ENCODE assay signal across 9 mouse cellular contexts in genomic region chr15:101479666-101480060, GRCm38 (mm10). TPM values are rescaled to one million over a fixed set of nuclear protein-coding genes. Genes with fewer than 3 reads are reported as not detected.
DNase-seq lines count a peak whose midpoint lies in the region; ATAC-seq and TF ChIP-seq lines count a peak whose summit lies in the region.
"Had no signal": no experiment of that assay in that cellular context is flagged by ENCODE, and none has a peak within 500 bp of the region (broad histone marks: within the 10 kb centered on the region; RNA-seq: fewer than 3 reads in every experiment).

No protein-coding gene starts in this region.

- peak overlapping the region; percentile 60 for H3K4me2 ChIP-seq in heart, embryonic 16.5 days (ENCODE audit: low read depth, low read length)
- peak overlapping the region; percentile 66 for H3K4me2 ChIP-seq in hindbrain, embryonic 16.5 days (ENCODE audit: low read length)
- H3K4me2 ChIP-seq in midbrain, postnatal 0 days (ENCODE audit: low read depth, low read length, poor library complexity, severe bottlenecking) = peak overlapping the region; percentile 51

- WGBS in heart, embryonic 16.5 days = 31% methylated on average over 11 of the region's 11 CpGs
- 36% methylated on average over 11 of the region's 11 CpGs for WGBS in embryonic facial prominence, embryonic 10.5 days
- WGBS in hindbrain, embryonic 16.5 days = 31% methylated on average over 11 of the region's 11 CpGs
- WGBS in midbrain, postnatal 0 days = 30% methylated on average over 11 of the region's 11 CpGs

- H3K9me3 ChIP-seq in heart, embryonic 16.5 days (replicated peaks; ENCODE audit: control insufficient read depth, low read length) = no peaks in the 10 kb centered on the region
- no peaks in the 10 kb centered on the region for H3K9me3 ChIP-seq in embryonic facial prominence, embryonic 10.5 days
- H3K9me3 ChIP-seq in hindbrain, embryonic 16.5 days (ENCODE audit: control insufficient read depth, low read length) = no peaks in the 10 kb centered on the region
- H3K9me3 ChIP-seq in midbrain, postnatal 0 days (ENCODE audit: low read length) = no peaks in the 10 kb centered on the region

- H3K27ac ChIP-seq in heart, embryonic 16.5 days (ENCODE audit: low read length) = no peak overlapping the region
- H3K27ac ChIP-seq in embryonic facial prominence, embryonic 10.5 days (replicated peaks) = peak overlapping the region; percentile 57; the same call in 1 of the 2 replicates
- H3K27ac ChIP-seq in hindbrain, embryonic 16.5 days (ENCODE audit: low read depth, low read length) = no peak overlapping the region
- H3K27ac ChIP-seq in midbrain, postnatal 0 days (ENCODE audit: low read depth, low read length) = no peak overlapping the region

- no peak for DNase-seq in heart, postnatal 10 days
- peak; percentile 21 for DNase-seq in embryonic facial prominence, embryonic 10.5 days (ENCODE audit: low spot score)
- peak; percentile 43 for DNase-seq in midbrain, postnatal 0 days (ENCODE audit: low spot score)
- no peak for DNase-seq in left cerebral cortex, postnatal 10 days (ENCODE audit: extremely low spot score in 1 of 2, low spot score in 2 of 2)
- DNase-seq in lung, postnatal 14 days = no peak

- TF ChIP-seq CTCF in midbrain, postnatal 0 days (IDR thresholded peaks at IDR 0.05) = no peak

- peaks cover 3% of the 10 kb centered on the region; the same call in 1 of the 2 replicates for H3K4me1 ChIP-seq in heart, embryonic 16.5 days (ENCODE audit: control insufficient read depth, insufficient read depth, low read length)
- peaks cover 22% of the 10 kb centered on the region for H3K4me1 ChIP-seq in embryonic facial prominence, embryonic 10.5 days
- peaks cover 10% of the 10 kb centered on the region for H3K4me1 ChIP-seq in hindbrain, embryonic 16.5 days (ENCODE audit: control insufficient read depth, insufficient read depth, low read depth, low read length)
- peaks cover 4% of the 10 kb centered on the region; the same call in 1 of the 2 replicates for H3K4me1 ChIP-seq in midbrain, postnatal 0 days (ENCODE audit: insufficient read depth, low read length)

- ATAC-seq in heart, embryonic 16.5 days (replicated peaks; ENCODE audit: extremely low read depth, insufficient read depth, low FRiP score) = no peak
- ATAC-seq in hindbrain, embryonic 16.5 days = no peak
- no peak for ATAC-seq in midbrain, postnatal 0 days (ENCODE audit: low FRiP score)
- no peak for ATAC-seq in erythroid progenitor cell, adult 5-6 weeks (replicated peaks; ENCODE audit: low FRiP score, poor library complexity, severe bottlenecking)

- peaks cover 16% of the 10 kb centered on the region for H3K27me3 ChIP-seq in heart, embryonic 16.5 days (ENCODE audit: control insufficient read depth, insufficient read depth, low read length)
- peaks cover 38% of the 10 kb centered on the region for H3K27me3 ChIP-seq in embryonic facial prominence, embryonic 10.5 days (replicated peaks; ENCODE audit: low read depth, poor library complexity, severe bottlenecking)
- no peaks in the 10 kb centered on the region for H3K27me3 ChIP-seq in hindbrain, embryonic 16.5 days (replicated peaks; ENCODE audit: control insufficient read depth, insufficient read depth, low read length)
- H3K27me3 ChIP-seq in midbrain, postnatal 0 days (ENCODE audit: insufficient read depth, low read length) = no peaks in the 10 kb centered on the region; the same call in 1 of the 2 replicates

- intact Hi-C loops in heart, postnatal 10 days (cut with DNase I) = no loop called here
- intact Hi-C loops in left cerebral cortex, postnatal 10 days (cut with DNase I) = no loop called here

- H3K4me3 ChIP-seq in heart, embryonic 16.5 days (ENCODE audit: low read length) = peak overlapping the region; percentile 44
- peak overlapping the region; percentile 51 for H3K4me3 ChIP-seq in embryonic facial prominence, embryonic 10.5 days
- peak overlapping the region; percentile 33 for H3K4me3 ChIP-seq in hindbrain, embryonic 16.5 days (ENCODE audit: low read length)
- H3K4me3 ChIP-seq in midbrain, postnatal 0 days (ENCODE audit: low read depth, low read length) = peak overlapping the region; percentile 11; the same call in 1 of the 2 replicates
- H3K4me3 ChIP-seq: myocyte had no signal

- H3K9ac ChIP-seq in heart, embryonic 16.5 days (ENCODE audit: low read length) = no peak overlapping the region
- peak overlapping the region; percentile 46; the same call in 1 of the 2 replicates for H3K9ac ChIP-seq in hindbrain, embryonic 16.5 days (ENCODE audit: low read depth, low read length)
- 0 out of 2 replicates have a peak overlapping the region, but pooled peaks have one; percentile 2 for H3K9ac ChIP-seq in midbrain, postnatal 0 days (replicated peaks; ENCODE audit: low read length, poor library complexity, severe bottlenecking)

- H3K36me3 ChIP-seq in heart, embryonic 16.5 days (ENCODE audit: control insufficient read depth, insufficient read depth) = no peaks in the 10 kb centered on the region
- no peaks in the 10 kb centered on the region for H3K36me3 ChIP-seq in embryonic facial prominence, embryonic 10.5 days (replicated peaks)
- H3K36me3 ChIP-seq in hindbrain, embryonic 16.5 days (ENCODE audit: control insufficient read depth, insufficient read depth, low read length) = no peaks in the 10 kb centered on the region
- no peaks in the 10 kb centered on the region for H3K36me3 ChIP-seq in midbrain, postnatal 0 days (ENCODE audit: insufficient read depth, low read length)

RNA-seq across cellular contexts. Expression of gene Krt86, which starts 6.4 kb away (rescaled TPM):
- polyA plus RNA-seq in heart, embryonic 16.5 days (2015; fragmentation: Nextera tagmentation; extraction: Ambion mirVana) = not detected in 2 replicates
- total RNA-seq in heart, postnatal 10 days (2021) = not detected
- not detected in 2 replicates for polyA plus RNA-seq in embryonic facial prominence, embryonic 10.5 days (2016; fragmentation: Nextera tagmentation; extraction: Ambion mirVana)
- 0.10 and 0.12 TPM in 2 replicates for polyA plus RNA-seq in hindbrain, embryonic 16.5 days (2015; fragmentation: Nextera tagmentation; extraction: Ambion mirVana)
- total RNA-seq in midbrain, postnatal 0 days (2014; rRNA removed) = 0.38 TPM in 1 of 2 replicates, not detected in the other
- 0.15 and 0.17 TPM in 2 replicates for polyA plus RNA-seq in midbrain, postnatal 0 days (2015; fragmentation: Nextera tagmentation; extraction: Ambion mirVana)
- not detected for total RNA-seq in left cerebral cortex, postnatal 10 days (2021)
- total RNA-seq in erythroid progenitor cell, adult 5-6 weeks (2015; ENCODE audit: low replicate concordance) = not detected in 2 replicates
- total RNA-seq in erythroid progenitor cell, adult 5-6 weeks (2017; ENCODE audit: low replicate concordance) = not detected in 2 replicates
- polyA plus RNA-seq: myocyte had no signal

RNA-seq across cellular contexts. Expression of gene Krt83, which starts 11.6 kb away (rescaled TPM):
- 0.25 TPM in 1 of 2 replicates, not detected in the other for polyA plus RNA-seq in heart, embryonic 16.5 days (2015; fragmentation: Nextera tagmentation; extraction: Ambion mirVana)
- total RNA-seq in heart, postnatal 10 days (2021) = not detected
- polyA plus RNA-seq in embryonic facial prominence, embryonic 10.5 days (2016; fragmentation: Nextera tagmentation; extraction: Ambion mirVana) = not detected in 2 replicates
- not detected in 2 replicates for polyA plus RNA-seq in hindbrain, embryonic 16.5 days (2015; fragmentation: Nextera tagmentation; extraction: Ambion mirVana)
- not detected in 2 replicates for total RNA-seq in midbrain, postnatal 0 days (2014; rRNA removed)
- polyA plus RNA-seq in midbrain, postnatal 0 days (2015; fragmentation: Nextera tagmentation; extraction: Ambion mirVana) = not detected in 2 replicates
- total RNA-seq in left cerebral cortex, postnatal 10 days (2021) = not detected
- total RNA-seq in erythroid progenitor cell, adult 5-6 weeks (2015; ENCODE audit: low replicate concordance) = not detected in 2 replicates
- not detected in 2 replicates for total RNA-seq in erythroid progenitor cell, adult 5-6 weeks (2017; ENCODE audit: low replicate concordance)
- polyA plus RNA-seq: myocyte had no signal

RNA-seq across cellular contexts. Expression of gene Krt81, which starts 16.1 kb away (rescaled TPM):
- not detected in 2 replicates for polyA plus RNA-seq in heart, embryonic 16.5 days (2015; fragmentation: Nextera tagmentation; extraction: Ambion mirVana)
- total RNA-seq in heart, postnatal 10 days (2021) = not detected
- not detected in 2 replicates for polyA plus RNA-seq in embryonic facial prominence, embryonic 10.5 days (2016; fragmentation: Nextera tagmentation; extraction: Ambion mirVana)
- 0.20 TPM in 1 of 2 replicates, not detected in the other for polyA plus RNA-seq in hindbrain, embryonic 16.5 days (2015; fragmentation: Nextera tagmentation; extraction: Ambion mirVana)
- total RNA-seq in midbrain, postnatal 0 days (2014; rRNA removed) = 0.28 and 0.49 TPM in 2 replicates
- 0.17 TPM in 1 of 2 replicates, not detected in the other for polyA plus RNA-seq in midbrain, postnatal 0 days (2015; fragmentation: Nextera tagmentation; extraction: Ambion mirVana)
- not detected for total RNA-seq in left cerebral cortex, postnatal 10 days (2021)
- 0.84 TPM in 1 of 2 replicates, not detected in the other for total RNA-seq in erythroid progenitor cell, adult 5-6 weeks (2015; ENCODE audit: low replicate concordance)
- total RNA-seq in erythroid progenitor cell, adult 5-6 weeks (2017; ENCODE audit: low replicate concordance) = not detected in 2 replicates
- polyA plus RNA-seq: myocyte had no signal

RNA-seq across cellular contexts. Expression of gene Krt88, which starts 32.1 kb away (rescaled TPM):
- polyA plus RNA-seq in heart, embryonic 16.5 days (2015; fragmentation: Nextera tagmentation; extraction: Ambion mirVana) = not detected in 2 replicates
- total RNA-seq in heart, postnatal 10 days (2021) = not detected
- polyA plus RNA-seq in embryonic facial prominence, embryonic 10.5 days (2016; fragmentation: Nextera tagmentation; extraction: Ambion mirVana) = not detected in 2 replicates
- not detected in 2 replicates for polyA plus RNA-seq in hindbrain, embryonic 16.5 days (2015; fragmentation: Nextera tagmentation; extraction: Ambion mirVana)
- not detected in 2 replicates for total RNA-seq in midbrain, postnatal 0 days (2014; rRNA removed)
- polyA plus RNA-seq in midbrain, postnatal 0 days (2015; fragmentation: Nextera tagmentation; extraction: Ambion mirVana) = not detected in 2 replicates
- not detected for total RNA-seq in left cerebral cortex, postnatal 10 days (2021)
- not detected in 2 replicates for total RNA-seq in erythroid progenitor cell, adult 5-6 weeks (2015; ENCODE audit: low replicate concordance)
- total RNA-seq in erythroid progenitor cell, adult 5-6 weeks (2017; ENCODE audit: low replicate concordance) = not detected in 2 replicates
- polyA plus RNA-seq: myocyte had no signal

RNA-seq across cellular contexts. Expression of gene Gm49425, which starts 37.4 kb away (rescaled TPM):
- not detected in 2 replicates for polyA plus RNA-seq in heart, embryonic 16.5 days (2015; fragmentation: Nextera tagmentation; extraction: Ambion mirVana)
- not detected for total RNA-seq in heart, postnatal 10 days (2021)
- polyA plus RNA-seq in embryonic facial prominence, embryonic 10.5 days (2016; fragmentation: Nextera tagmentation; extraction: Ambion mirVana) = not detected in 2 replicates
- not detected in 2 replicates for polyA plus RNA-seq in hindbrain, embryonic 16.5 days (2015; fragmentation: Nextera tagmentation; extraction: Ambion mirVana)
- total RNA-seq in midbrain, postnatal 0 days (2014; rRNA removed) = not detected in 2 replicates
- polyA plus RNA-seq in midbrain, postnatal 0 days (2015; fragmentation: Nextera tagmentation; extraction: Ambion mirVana) = not detected in 2 replicates
- total RNA-seq in left cerebral cortex, postnatal 10 days (2021) = not detected
- not detected in 2 replicates for total RNA-seq in erythroid progenitor cell, adult 5-6 weeks (2015; ENCODE audit: low replicate concordance)
- not detected in 2 replicates for total RNA-seq in erythroid progenitor cell, adult 5-6 weeks (2017; ENCODE audit: low replicate concordance)
- polyA plus RNA-seq: myocyte had no signal

Comparison
In these comparisons a context has a peak if more than half of its experiments do, and no peak if none do; other contexts are left out.
1. DNase-seq: peak in embryonic facial prominence, embryonic 10.5 days (single experiment) and midbrain, postnatal 0 days (single experiment); none in heart, postnatal 10 days (0 of 2), left cerebral cortex, postnatal 10 days (0 of 2) and lung, postnatal 14 days (single experiment).
2. Peak in every context shown above with its lines, with median percentiles within 50 percentile points of each other: H3K4me2 ChIP-seq and H3K4me3 ChIP-seq.